Mouse (Mus musculus) common myeloid progenitor, adult 5-6 weeks (primary cell): ENCODE measurements around the gene Edem2. TPM values are rescaled to one million over a fixed set of nuclear protein-coding genes. Genes with fewer than 3 reads are reported as not detected.
"Not testable (repeated sequence)": the region's sequence is repeated elsewhere in the genome, so short reads cannot be mapped to it uniquely, and the experiment has no call there.

Experiments used
- ATAC-seq: replicated peaks from 2 replicates; pipeline ENCODE4 v1.8.0; 2016; ENCODE audit warnings: low read depth, mild to moderate bottlenecking, moderate TSS enrichment, inconsistent platforms; ENCODE audit not compliant: poor library complexity, severe bottlenecking
- total RNA-seq: library from RNA; stranded (forward); fragments of 200-1000, 187-1606 nt; gene quantifications from 2 replicates; pipeline ENCODE4 v1.2.3, GENCODE M21; 2017

Gene Edem2
- total RNA-seq, 1 experiment from 2014 or later, result 36.5 TPM

DNA sequence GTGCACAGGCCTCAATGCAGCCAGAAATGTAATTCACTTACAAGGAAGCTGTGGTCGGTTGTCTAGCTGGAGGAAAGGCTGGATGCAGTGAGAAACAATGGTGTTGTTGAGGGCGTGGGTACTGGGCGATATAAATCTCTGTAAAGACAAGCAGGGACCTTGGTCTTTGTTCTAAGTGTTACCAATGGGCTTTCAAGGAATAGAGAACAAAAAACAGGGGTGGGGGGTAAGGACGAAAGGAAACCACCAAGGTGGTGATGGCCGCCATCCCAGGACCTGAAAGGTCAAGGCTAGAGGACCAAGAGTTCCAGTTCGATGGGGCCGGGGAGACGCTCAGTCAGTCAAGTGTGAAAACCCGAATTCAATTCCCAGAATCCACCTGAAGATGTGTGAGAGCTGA lies 8.5 kb upstream of the Edem2 start:
- ATAC-seq, result no peak

- ATAC-seq, result no peak
Observed at GRCm38 (mm10) chr2:155736936-155737335, 7.7 kb upstream of the Edem2 start.

DNA sequence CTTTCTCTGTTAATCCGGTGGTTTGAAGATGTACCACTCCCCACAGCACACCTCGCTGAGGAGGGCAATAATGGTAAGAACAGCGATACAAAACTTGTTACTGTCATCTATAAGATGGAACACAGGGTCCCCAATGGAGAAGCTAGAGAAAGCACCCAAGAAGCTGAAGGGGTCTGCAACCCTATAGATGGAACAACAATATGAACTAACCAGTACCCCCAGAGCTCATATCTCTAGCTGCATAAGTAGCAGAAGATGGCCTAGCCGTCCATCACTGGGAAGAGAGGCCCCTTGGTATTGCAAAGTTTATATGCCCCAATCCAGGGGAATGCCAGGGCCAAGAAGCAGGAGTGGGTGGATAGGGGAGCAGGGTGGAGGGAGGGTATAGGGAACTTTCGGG lies 6.5 kb upstream of the Edem2 start, which contains the start of gene Gm17581:
Gm17581 (minus strand) TSS at position 101 of the 400 bp plus-strand sequence.
- not testable (repeated sequence) for ATAC-seq

- ATAC-seq, result no peak
Observed at GRCm38 (mm10) chr2:155735080-155735479, 5.8 kb upstream of the Edem2 start.

DNA sequence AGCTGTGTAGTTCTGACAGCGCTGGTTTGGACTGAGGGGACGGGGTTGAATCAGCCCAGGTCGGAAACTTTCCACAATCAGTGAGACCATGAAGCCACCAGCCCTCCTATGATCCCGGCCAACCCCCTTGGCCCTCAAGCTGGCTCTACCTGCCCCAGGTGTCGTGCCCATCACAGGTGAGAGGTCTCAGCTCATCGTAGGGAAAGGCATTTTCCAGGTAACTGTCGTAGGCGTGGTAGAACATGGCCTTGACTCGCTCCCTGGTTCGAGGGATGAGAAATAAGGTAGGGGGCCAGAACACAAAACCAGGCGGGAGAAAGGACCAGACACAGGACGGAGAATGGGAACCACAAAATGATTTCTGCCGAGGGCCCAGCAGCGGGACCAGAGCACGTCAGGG lies 533 bp downstream of the Edem2 start:
- ATAC-seq, result no peak

DNA sequence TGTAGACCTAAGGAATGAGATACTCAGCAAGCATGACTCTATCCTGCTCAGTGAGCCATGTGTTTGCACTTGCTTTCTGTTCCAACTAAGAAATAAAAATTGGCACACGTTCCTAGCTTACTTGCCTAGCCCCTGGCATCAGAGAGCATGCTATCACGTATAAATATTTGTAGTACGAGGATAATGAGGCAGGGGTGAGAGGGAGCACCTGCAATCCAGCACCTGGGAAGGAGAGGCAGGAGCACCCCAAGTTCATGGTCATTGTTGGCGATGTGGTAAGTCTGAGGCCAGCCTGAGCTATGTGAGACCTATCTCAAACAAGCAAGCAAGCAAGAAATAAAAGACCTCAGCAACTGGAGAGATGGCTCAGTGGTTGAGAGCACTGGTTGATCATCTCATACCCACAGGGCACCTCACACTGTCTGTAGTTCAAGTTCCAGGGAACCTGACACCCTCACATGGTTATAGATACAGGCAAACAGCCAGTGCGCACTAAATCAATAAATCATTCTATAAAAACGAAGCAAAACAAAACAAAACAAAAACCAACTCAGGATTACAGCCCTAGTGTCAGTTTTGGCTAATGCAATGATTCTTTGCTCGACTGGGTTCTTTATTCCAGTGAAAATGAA lies 1.4 kb downstream of the Edem2 start:
- no peak for ATAC-seq

DNA sequence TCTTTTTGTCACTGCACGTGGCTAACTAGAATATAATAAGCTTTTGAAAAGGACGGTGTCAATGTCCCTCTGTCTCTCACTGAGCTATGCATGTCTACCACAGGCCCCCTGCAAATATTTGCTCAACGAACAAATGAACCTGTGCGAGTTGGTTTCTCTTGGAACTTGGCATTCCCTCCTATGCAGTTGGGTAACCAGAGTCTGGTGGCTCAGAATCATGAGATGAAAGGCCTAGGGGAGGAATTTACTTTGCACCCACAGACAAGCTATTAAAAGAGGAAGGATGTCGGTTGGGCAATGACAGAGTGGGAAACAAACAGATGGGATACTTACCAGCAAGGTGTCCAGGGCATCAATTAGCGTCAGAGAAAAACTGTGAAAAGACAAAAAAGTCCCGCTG lies 3.0 kb downstream of the Edem2 start:
- peak; percentile 18 for ATAC-seq

DNA sequence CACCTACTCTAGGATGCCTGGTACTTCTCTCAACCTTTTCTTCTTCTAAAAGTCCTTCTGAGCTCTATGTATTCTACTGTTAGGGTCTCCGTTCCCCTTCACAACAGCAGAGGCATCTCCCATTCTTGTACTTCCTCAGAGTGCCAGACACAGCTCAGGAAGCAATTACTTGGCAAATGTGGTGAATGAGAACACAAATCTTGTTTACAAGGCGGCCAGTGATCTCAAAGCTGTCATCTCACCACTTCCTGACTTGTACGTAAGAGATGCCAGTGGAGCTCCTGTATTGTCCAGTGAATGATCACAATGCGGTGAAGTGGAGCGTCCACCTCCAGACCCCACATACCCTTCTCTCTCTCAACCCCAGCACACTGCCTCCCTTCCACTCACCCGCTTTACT lies 4.7 kb downstream of the Edem2 start:
- ATAC-seq, result peak; percentile 57

GRCm38 (mm10) chr2:155724036-155724435 lies 5.2 kb downstream of the Edem2 start:
- no peak for ATAC-seq

DNA sequence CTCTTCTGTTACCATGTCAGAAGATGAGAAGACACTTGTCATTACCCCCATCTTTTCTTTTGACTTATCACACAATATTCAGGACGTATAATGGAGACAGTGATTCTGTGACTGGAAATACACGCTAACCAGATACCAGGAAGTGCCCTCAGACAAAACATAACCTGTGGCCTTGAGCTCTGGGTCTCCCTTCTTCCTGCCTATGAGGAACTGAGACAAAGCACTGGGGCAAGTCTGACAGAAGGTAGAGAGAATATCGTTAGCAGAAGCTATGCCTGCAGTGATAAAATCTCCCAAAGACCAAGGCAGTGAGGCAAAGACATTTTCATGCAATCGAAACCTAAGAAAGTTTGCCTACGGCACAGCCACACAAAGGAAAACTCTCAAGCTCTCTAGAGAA lies 8.7 kb downstream of the Edem2 start:
- ATAC-seq, result peak; percentile 37; the same call in 1 of the 2 replicates

- ATAC-seq, result no peak
Observed at GRCm38 (mm10) chr2:155717082-155717990, 11.9 kb downstream of the Edem2 start.

DNA sequence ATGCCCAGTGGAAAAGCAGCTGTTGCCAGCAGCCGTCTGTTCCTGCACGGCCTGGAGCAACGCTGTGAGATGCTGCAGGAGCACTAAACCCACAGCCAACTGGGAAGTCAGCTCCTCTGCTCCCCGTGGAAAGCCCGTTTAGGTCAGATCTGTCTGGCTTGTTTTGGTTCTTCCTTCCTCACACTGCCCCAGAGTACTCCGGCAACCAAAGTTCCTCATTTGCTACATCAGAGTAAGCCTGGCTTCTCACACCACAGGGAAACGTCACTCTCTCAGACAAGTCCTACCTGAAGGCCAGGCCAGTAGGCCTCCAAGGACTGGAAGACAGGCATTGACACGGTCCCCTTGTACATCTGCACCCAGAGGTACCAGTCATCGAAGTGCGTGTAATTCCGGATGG lies 18.7 kb downstream of the Edem2 start:
- peak; percentile 69 for ATAC-seq

DNA sequence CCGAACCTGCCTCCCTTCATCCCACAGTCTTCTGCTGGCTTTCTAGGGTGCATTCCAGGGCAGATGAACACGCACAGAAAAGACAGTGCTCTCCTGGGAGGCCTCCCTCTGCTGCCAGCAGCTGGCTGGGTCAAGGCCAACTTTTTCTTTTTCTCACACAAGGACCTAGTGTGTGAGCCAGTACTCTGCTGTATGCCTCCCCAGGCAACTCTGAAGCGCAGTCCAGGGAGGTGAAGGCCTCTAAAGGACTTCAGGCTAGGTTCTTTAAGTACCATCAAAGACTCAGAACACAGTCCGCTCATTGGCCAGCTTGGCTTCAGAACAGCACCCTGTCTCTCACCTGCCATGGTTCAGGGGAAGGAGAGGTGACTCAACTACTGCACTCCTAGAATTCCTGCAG lies 22.0 kb downstream of the Edem2 start:
- no peak for ATAC-seq

DNA sequence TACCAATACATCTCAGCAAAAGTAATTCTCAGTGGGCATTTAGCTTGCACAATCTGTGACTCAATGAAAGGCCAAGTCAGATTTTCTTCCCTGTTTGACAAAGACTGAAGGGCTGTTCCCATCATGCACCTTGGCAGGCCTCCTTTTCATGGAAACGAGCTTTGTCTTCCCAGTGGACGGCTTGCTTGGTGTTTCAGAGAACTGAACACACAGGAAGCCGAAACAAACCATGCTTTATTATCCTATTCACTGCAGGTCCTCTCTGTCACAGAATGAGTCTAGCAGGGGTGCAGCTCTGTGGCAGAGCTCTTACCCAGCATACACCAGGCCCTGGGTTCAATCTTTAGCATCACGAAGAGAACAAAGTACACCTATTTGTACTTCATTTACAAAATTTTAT lies 25.6 kb downstream of the Edem2 start:
- no peak for ATAC-seq

DNA sequence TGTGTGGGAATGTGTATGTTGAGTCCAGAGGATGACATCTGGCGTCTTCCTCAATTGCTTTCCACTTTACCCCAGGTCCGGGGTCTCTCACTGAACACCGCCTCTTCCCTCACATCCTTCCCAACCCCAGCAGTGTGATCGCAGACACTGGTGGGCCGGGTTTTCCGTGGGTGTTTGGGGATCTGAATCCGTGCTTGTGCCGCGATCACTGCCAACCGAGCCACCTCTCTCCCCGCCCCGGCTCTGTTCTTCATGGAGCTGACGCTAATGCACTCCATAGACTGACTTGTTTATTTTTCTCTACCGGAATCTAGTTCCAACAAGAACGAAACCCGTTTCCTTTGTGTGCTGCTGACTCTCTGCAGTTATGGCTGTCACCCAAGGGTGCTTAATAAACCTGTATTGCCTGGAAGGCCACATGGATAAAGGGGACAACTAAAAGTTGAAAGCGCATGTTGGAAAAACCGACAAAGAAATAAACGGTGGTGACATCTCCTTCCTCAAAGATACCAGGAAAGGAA lies 27.8 kb downstream of the Edem2 start:
- ATAC-seq, result no peak

DNA sequence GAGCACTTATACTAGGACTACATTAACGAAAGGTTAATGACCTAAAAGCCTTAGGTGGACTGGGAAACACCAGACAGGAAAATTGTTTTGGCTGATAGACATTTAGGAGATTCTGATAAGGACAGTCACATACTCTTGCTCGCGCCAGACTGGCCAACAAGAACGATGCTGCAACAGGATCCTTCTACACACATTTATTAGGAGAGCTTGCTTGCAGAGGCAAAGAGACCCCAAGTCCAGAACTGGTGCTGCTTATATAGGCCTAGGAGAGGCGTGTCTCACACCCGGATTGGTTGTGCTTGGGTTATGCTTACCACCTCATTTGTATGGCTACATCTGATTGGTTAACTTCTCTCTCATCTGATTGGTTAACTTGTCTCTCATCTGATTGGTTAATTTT lies 30.8 kb downstream of the Edem2 start:
- not testable (repeated sequence) for ATAC-seq

DNA sequence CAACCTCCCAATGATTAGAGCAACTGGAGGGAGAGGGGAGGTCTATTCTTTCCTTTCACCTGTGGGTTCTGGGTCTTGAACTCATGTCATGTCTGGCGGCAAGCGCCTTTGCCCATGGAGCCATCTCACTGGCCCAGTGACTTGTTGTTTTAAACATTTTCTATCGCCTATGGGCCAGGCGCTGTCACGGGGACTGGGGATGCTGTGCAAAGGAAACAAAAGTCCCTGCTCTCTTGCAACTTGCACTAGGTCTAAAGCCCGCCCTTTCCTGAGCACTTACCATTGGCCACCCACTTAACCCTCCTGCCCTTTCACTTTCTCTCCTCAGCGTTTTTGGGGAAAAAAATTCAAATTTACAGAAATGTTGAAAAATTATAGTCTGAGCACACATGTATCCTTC lies 32.4 kb downstream of the Edem2 start:
- ATAC-seq, result peak; percentile 52; the same call in 1 of the 2 replicates

DNA sequence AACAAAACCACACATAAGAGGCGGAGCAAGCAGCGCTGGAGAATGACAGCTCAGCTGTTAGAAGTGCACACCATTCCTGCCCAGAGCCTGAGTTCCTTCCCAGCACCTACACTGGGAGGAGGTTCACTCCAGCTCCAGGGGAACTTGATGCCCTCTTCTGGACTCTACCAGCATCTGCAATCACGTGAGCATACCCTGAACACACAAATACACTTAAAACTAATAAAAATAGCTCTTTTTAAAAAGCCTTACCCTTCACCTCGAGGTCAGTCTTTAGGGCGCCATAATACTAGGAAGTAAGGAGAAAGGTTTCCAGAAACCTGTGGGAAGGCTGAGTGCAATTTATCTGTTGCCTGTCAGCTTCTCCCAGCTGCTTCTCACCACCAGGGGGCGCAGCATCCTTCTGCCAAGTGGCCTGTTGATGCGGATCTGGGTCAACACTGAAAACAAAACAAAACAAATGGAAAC lies 33.1 kb downstream of the Edem2 start:
- peak; percentile 67 for ATAC-seq

- no peak for ATAC-seq
Observed at GRCm38 (mm10) chr2:155695316-155695715, 34.0 kb downstream of the Edem2 start.

- ATAC-seq, result no peak
Observed at GRCm38 (mm10) chr2:155694564-155694963, 34.7 kb downstream of the Edem2 start.

DNA sequence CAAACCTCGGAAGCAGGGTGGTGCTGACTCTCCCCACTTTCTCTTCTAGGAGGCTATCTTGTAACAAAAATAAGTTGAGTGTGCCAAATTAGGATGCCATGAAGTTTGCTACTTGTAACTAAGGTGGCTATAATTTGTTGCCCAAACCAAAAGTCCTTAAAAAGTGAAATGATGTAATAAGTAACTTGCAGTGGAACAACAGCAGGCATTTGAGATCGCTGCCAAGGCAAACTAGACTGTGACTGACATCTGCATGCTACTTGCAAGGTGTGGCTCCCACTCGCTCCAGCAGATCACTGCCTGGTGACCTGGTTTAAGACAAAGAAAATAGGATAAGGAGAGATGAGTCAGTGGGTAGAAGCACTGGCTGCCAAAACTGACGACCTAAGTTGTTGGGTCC lies 36.1 kb downstream of the Edem2 start:
- no peak for ATAC-seq
